Mouse (Mus musculus) heart, postnatal 0 days (tissue): ENCODE measurements around the gene Cipc. TPM values are rescaled to one million over a fixed set of nuclear protein-coding genes. Genes with fewer than 3 reads are reported as not detected.

ENCODE experiments used
- ATAC-seq: fragments of 200-750 bp; cut with Nextera tagmentation; 2 replicates; pipeline ENCODE4 v1.8.0; 2017; ENCODE audit warnings: low read depth, moderate number of reproducible peaks, moderate library complexity; ENCODE audit not compliant: insufficient read depth
- DNase-seq: peaks from one replicate; pipeline ENCODE4 v3.0.0-alpha.2; 2016; ENCODE audit warnings: low spot score
- H3K27ac ChIP-seq: fragments of 300-500 bp; sonication (generic); 2 replicates; pipeline ENCODE4 v1.5.1; 2014; ENCODE audit warnings: low read depth, mild to moderate bottlenecking
- H3K27me3 ChIP-seq: fragments of 300-500 bp; sonication (generic); 2 replicates; pipeline ENCODE4 v1.6.1; 2014; ENCODE audit warnings: low read length, mixed read lengths; ENCODE audit not compliant: control insufficient read depth, insufficient read depth
- H3K36me3 ChIP-seq: fragments of 300-500 bp; sonication (generic); replicated peaks from 2 replicates; pipeline ENCODE4 v1.6.1; 2014; ENCODE audit warnings: low read length, mixed read lengths; ENCODE audit not compliant: control insufficient read depth, insufficient read depth
- H3K4me1 ChIP-seq: fragments of 300-500 bp; sonication (generic); 2 replicates; pipeline ENCODE4 v1.6.1; 2014; ENCODE audit warnings: antibody characterized with exemption; ENCODE audit not compliant: control insufficient read depth, insufficient read depth
- H3K4me2 ChIP-seq: fragments of 300-500 bp; sonication (generic); 2 replicates; pipeline ENCODE4 v1.6.1; 2014; ENCODE audit warnings: low read depth, mild to moderate bottlenecking, low read length, moderate library complexity
- H3K4me3 ChIP-seq: fragments of 300-500 bp; sonication (generic); 2 replicates; pipeline ENCODE4 v1.5.1; 2014; ENCODE audit warnings: low read depth, low read length
- H3K9ac ChIP-seq: fragments of 300-500 bp; sonication (generic); replicated peaks from 2 replicates; pipeline ENCODE4 v1.6.1; 2014; ENCODE audit warnings: low read depth, low read length, mixed read lengths
- H3K9me3 ChIP-seq: fragments of 300-500 bp; sonication (generic); replicated peaks from 2 replicates; pipeline ENCODE4 v1.6.1; 2016; ENCODE audit warnings: low read length; ENCODE audit not compliant: control insufficient read depth
- CTCF ChIP-seq: IDR thresholded peaks from 2 replicates; pipeline ENCODE4 v1.5.1; 2016; ENCODE audit warnings: antibody characterized with exemption, control low read depth, low read depth
- EP300 ChIP-seq: IDR thresholded peaks from 2 replicates; pipeline ENCODE4 v1.6.1; 2016; ENCODE audit warnings: antibody characterized with exemption, low read depth
- WGBS: fragments of 180-500 bp; shearing (Covaris S2); extraction: QIAGEN DNeasy Blood & Tissue Kit; methylation state at CpG from one replicate; pipeline ENCODE4 v1.1.7; 2014; 5-methylcytosine and 5-hydroxymethylcytosine counted together
- polyA plus RNA-seq: library from polyadenylated mRNA; unstranded; fragments of >200 nt; fragmentation: Nextera tagmentation; extraction: Ambion mirVana; gene quantifications from 2 replicates; pipeline ENCODE4 v1.2.1, GENCODE M21; 2015
- total RNA-seq: library from RNA; depleted of rRNA; stranded (reverse); fragments of >200 nt; gene quantifications from 2 replicates; pipeline ENCODE4 v1.2.3, GENCODE M21; 2014; ENCODE audit warnings: low replicate concordance; rRNA removed

Cipc gene
- total and polyA plus RNA-seq, 2 experiments from 2014 or later: 20.9 to 26.2 TPM

DNA sequence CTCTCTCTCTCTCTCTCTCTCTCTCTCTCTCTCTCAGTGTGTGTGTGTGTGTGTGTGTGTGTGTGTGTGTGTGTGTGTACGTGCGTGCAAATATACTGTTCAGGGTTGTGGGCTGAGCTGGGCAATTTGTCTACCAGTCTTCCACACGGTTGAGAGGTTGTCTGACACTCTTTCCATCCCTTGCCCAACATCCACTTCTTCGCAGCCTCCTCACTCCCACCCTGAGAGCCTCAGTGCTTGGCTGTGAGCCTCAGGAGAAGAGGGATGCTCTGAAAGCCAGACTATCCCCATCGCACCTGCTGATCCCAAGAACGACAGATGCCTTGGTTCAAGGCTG, 54.0 kb downstream of the Cipc start:
- ATAC-seq: no peak
- no peak overlapping the region for H3K4me2 ChIP-seq
- no peak overlapping the region for H3K4me3 ChIP-seq
- peaks cover 9% of the 10 kb centered on the region for H3K4me1 ChIP-seq
- H3K9me3 ChIP-seq: no peaks in the 10 kb centered on the region
- 0 out of 2 replicates have a peak, but pooled peaks cover 7% of the 10 kb centered on the region for H3K27me3 ChIP-seq
- no peaks in the 10 kb centered on the region for H3K36me3 ChIP-seq
- no peak for DNase-seq
- H3K27ac ChIP-seq: no peak overlapping the region
- 36% methylated on average over 6 of the region's 6 CpGs for WGBS
- TF ChIP-seq CTCF (no peak), EP300 (no peak)
- no peak overlapping the region for H3K9ac ChIP-seq

DNA sequence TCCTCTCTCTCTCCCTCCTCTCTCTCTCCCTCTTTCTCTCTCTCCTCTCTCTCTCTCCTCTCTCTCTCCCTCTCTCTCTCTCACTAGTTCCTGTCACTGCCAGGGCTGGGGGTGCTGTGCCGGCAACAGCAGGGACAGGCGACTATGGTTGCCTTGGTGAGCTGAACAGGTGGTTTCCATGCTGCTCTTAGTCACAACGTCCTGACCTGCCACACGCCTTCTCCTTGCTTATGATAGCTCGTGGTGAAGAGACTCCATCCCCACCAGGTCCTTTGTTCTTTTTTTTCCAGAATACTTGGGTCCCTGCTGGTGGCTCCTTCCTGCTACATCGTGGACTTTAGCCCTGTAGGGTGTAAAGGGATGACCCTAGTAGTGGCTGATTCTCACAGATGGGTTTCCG, 55.4 kb downstream of the Cipc start:
- no peak overlapping the region for H3K27ac ChIP-seq
- no peak overlapping the region for H3K9ac ChIP-seq
- no peaks in the 10 kb centered on the region for H3K9me3 ChIP-seq

DNA sequence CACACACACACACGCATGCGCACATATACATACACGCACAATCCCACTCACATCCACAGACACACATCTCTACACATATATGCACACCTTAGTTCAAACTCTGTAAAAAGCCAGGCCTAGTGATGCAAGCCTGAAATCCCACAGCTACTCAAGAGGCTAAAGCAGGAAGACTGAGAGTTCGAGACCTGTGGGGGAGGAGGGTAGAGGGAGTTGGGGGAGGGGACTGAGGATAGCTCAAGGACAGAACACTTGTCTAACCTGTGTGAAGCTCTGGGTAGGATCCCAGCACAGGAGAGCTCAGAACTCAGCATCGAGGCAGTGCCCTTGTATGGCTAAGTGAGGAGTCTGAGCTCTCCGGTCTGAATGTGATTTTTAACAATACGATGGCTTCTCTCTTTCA, 56.0 kb downstream of the Cipc start:
- H3K4me1 ChIP-seq: peaks cover 9% of the 10 kb centered on the region
- no peak overlapping the region for H3K4me3 ChIP-seq
- H3K4me2 ChIP-seq: no peak overlapping the region
- ATAC-seq (no peak), DNase-seq (no peak)
- WGBS: 69% methylated on average over 7 of the region's 7 CpGs
- no peaks in the 10 kb centered on the region for H3K9me3 ChIP-seq
- no peak overlapping the region for H3K9ac ChIP-seq
- no peak overlapping the region for H3K27ac ChIP-seq
- TF ChIP-seq EP300: no peak
- 0 out of 2 replicates have a peak, but pooled peaks cover 7% of the 10 kb centered on the region for H3K27me3 ChIP-seq
- H3K36me3 ChIP-seq: no peaks in the 10 kb centered on the region

More for the DNA sequence above, 55.4 kb downstream of the Cipc start:
- 54% methylated on average over 7 of the region's 7 CpGs for WGBS
- no peak for DNase-seq
- TF ChIP-seq EP300 (no peak), CTCF (no peak)
- Histone ChIP-seq H3K27me3 (0 out of 2 replicates have a peak, but pooled peaks cover 7% of the 10 kb centered on the region), H3K4me2 (no peak overlapping the region), H3K4me3 (no peak overlapping the region), H3K4me1 (peaks cover 9% of the 10 kb centered on the region), H3K36me3 (no peaks in the 10 kb centered on the region)
- no peak for ATAC-seq

DNA sequence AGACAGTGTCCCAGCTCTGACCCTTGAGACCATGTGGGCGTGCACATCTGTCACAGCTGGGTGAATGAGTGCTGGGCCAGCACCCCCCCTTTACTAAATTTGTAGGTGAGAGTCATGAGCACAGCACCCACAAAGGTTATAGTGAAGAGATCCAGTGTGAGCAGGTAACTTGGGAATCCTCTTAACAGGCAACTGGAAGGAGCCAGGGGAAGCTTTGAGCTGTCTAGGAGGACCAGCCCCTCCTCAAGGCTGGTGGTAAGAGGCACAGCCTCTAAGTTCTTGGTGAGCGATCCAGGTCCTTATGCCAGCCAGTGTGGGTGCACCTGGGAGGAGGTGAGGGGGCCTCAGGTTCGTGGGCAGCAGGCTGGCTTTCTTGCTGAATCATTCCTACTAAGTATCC, 56.8 kb downstream of the Cipc start:
- Histone ChIP-seq H3K9ac (no peak overlapping the region), H3K9me3 (no peaks in the 10 kb centered on the region), H3K4me2 (no peak overlapping the region), H3K27ac (no peak overlapping the region), H3K36me3 (no peaks in the 10 kb centered on the region), H3K4me1 (peaks cover 9% of the 10 kb centered on the region), H3K4me3 (no peak overlapping the region), H3K27me3 (0 out of 2 replicates have a peak, but pooled peaks cover 7% of the 10 kb centered on the region)
- whole genome bisulfite sequencing: 46% methylated on average over 3 of the region's 3 CpGs
- DNase-seq (no peak), ATAC-seq (no peak)
- TF ChIP-seq CTCF (no peak), EP300 (no peak)

DNA sequence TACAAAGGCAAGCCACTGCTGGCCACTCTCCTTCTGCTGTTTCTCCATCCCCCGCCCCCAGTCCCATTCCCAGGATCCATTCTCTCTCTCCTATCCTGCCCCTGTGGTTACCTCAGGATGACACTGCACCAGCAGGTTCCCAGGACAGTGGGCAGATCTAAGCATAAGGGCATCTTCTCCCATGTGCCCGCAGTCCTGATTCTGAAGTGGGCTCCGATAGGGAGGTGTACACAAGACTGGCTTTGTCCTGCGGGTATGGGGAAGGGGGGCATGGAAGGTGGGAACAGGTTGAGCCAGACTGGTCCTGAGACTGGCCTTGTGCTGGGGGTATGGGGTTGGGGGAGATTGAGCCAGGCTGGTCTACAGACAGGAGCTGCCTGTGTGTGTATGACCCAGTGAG, 57.8 kb downstream of the Cipc start:
- Histone ChIP-seq H3K27me3 (0 out of 2 replicates have a peak, but pooled peaks cover 11% of the 10 kb centered on the region), H3K36me3 (no peaks in the 10 kb centered on the region), H3K4me3 (no peak overlapping the region), H3K27ac (no peak overlapping the region), H3K4me2 (no peak overlapping the region), H3K9me3 (no peaks in the 10 kb centered on the region), H3K4me1 (peaks cover 9% of the 10 kb centered on the region), H3K9ac (no peak overlapping the region)
- no peak for TF ChIP-seq EP300
- no peak for DNase-seq
- no peak for ATAC-seq
- 69% methylated on average over 4 of the region's 4 CpGs for WGBS

Other genes with a start within 250 kb of the Cipc start
- 2.2 and 4.4 TPM in 2 replicates for gene Angel1, start 220.6 kb upstream of the Cipc start, total RNA-seq
- 4.4 and 4.7 TPM in 2 replicates for gene Angel1, start 220.6 kb upstream of the Cipc start, polyA plus RNA-seq
- not detected in 2 replicates for gene Lrrc74a, start 212.7 kb upstream of the Cipc start, total RNA-seq
- not detected in 2 replicates for gene Lrrc74a, start 212.7 kb upstream of the Cipc start, polyA plus RNA-seq
- gene Irf2bpl, start 62.2 kb upstream of the Cipc start, total RNA-seq: 74.0 and 88.5 TPM in 2 replicates
- gene Irf2bpl, start 62.2 kb upstream of the Cipc start, polyA plus RNA-seq: 26.4 and 30.0 TPM in 2 replicates
- gene Zdhhc22, start 43.4 kb downstream of the Cipc start, total RNA-seq: not detected in 2 replicates
- gene Zdhhc22, start 43.4 kb downstream of the Cipc start, polyA plus RNA-seq: 0.05 TPM in 1 of 2 replicates, not detected in the other
- not detected in 2 replicates for gene Tmem63c, start 74.3 kb downstream of the Cipc start, total RNA-seq
- gene Tmem63c, start 74.3 kb downstream of the Cipc start, polyA plus RNA-seq: not detected in 2 replicates
- 0.12 TPM in 1 of 2 replicates, not detected in the other for gene Ngb, start 155.5 kb downstream of the Cipc start, total RNA-seq
- gene Ngb, start 155.5 kb downstream of the Cipc start, polyA plus RNA-seq: 0.11 TPM in 1 of 2 replicates, not detected in the other
- 39.6 and 62.9 TPM in 2 replicates for gene Gstz1, start 200.1 kb downstream of the Cipc start, total RNA-seq
- gene Gstz1, start 200.1 kb downstream of the Cipc start, polyA plus RNA-seq: 33.8 and 36.2 TPM in 2 replicates
- gene Pomt2, start 200.9 kb downstream of the Cipc start, total RNA-seq: 22.7 and 25.3 TPM in 2 replicates
- 6.5 and 7.7 TPM in 2 replicates for gene Pomt2, start 200.9 kb downstream of the Cipc start, polyA plus RNA-seq